Mouse (Mus musculus): ENCODE data around the gene Inca1. TPM values are rescaled to one million over a fixed set of nuclear protein-coding genes. Genes with fewer than 3 reads are reported as not detected.
A peak's percentile ranks its signal among the peaks of the same experiment; 100 is the strongest.

Gene Inca1
- total RNA-seq (2021) = 15.2 and 15.8 TPM in 2 replicates
- long read RNA-seq, experiment 1, transcript Inca1-203 (7 exons, 1,080 nt) = major isoform, 6 of 10 reads
- long read RNA-seq, experiment 1, partial matches to known transcripts = 1 of 10 reads
- long read RNA-seq, experiment 1, other reads (novel, unspliced or antisense) = 1 of 10 reads
- long read RNA-seq, experiment 2, transcript Inca1-203 (7 exons, 1,080 nt) = major isoform, 6 of 10 reads
- long read RNA-seq, experiment 2, partial matches to known transcripts = 0 of 10 reads
- long read RNA-seq, experiment 2, other reads (novel, unspliced or antisense) = 2 of 10 reads

DNA sequence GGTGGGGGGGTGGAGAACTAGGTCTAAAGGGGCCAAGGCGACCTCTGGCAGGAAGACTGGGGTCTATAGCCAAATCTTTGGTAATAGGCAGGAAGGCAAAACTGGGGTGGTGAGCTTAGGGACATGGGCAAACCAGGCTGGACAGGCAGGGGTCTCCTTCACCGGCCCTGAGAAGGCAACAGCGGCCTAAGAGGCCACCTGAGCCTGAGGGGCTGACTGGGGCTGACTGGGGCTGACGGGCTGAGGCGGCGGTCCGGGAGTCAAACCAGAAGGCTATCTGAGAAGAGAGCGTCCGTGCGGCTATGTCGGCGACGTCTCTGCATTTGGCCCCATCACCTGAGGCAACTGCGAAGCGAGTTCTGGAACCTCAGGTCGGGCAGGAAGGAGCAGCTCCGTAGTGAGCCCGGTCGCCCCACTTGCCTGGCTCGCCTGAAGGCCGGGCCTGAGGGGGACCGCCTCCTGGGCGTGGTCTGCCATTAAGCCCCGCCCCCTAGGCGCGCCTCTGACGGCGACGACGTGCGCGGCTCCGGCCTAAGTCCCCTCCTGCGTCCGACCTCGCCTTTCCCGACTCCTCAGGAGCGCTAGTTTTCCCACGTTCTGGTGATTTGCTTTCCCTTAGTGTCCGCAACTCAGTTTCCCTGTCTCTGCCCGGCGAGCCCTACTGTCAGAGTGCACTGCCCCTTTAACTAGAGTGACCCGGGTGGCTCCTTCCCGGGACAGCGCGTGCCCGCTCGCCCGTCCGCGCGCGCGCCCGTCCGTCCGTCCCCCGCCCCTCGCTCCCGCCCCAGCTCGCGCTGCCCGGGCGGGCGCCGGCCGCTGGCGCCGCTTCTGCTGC, at the start of gene Inca1, which contains the start of gene Kif1c:
Inca1 (minus strand) TSS at position 434 of the 835 bp plus-strand sequence.
Kif1c (plus strand) TSS at position 827 of the 835 bp plus-strand sequence.
- peak; percentile 97 for DNase-seq

DNA sequence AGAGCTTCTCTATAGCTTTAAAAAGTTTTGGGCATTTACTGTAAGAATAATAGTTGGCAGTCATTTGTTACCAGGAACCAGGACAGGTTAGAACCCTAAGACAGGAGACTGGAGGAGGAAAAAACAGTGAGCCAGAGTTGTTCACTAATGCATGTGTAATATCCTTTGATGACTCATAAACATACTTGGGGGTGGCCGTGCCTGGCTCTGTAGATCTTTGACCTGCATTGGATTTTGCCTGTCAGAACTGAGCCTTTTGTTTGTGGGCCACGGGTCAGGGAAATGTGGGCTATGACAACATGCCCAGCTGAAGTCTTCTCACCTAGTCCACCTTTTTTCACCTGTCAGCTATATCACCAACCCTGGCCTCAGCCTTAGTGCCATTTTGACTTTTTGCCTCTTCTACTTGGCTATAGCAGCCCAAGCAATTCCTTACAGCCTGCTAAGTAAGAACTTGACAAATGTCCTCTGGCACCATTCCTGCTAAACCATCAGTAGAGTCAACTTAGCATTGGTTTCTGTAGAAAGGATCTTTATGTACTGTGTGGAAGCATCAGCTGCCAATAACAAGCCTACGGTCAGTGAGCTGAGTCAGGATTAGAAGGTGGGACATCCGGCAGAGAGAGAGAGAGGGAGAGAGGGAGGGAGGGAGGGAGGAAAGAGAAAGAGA, 48.1 kb upstream of the Inca1 start:
- DNase-seq = no peak

DNA sequence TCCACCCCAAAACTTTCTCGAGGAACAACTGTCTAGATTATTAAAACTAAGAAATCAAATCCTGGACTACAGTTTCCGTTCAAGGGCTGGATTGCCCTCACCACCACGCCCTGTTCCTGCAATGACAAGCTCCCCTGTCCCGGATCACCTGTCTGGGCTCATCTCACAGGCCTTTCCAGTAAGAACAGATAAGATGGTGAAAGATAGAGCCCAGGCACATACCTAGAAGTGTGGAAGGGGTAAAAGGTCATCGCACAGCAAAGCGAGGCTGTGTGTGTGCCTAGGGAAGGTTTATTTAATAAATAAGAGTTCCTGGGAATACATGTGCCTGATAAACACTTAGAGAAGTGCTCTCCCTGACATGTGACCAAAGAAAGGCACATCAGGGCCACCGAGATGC, 45.7 kb upstream of the Inca1 start:
- DNase-seq = no peak

DNA sequence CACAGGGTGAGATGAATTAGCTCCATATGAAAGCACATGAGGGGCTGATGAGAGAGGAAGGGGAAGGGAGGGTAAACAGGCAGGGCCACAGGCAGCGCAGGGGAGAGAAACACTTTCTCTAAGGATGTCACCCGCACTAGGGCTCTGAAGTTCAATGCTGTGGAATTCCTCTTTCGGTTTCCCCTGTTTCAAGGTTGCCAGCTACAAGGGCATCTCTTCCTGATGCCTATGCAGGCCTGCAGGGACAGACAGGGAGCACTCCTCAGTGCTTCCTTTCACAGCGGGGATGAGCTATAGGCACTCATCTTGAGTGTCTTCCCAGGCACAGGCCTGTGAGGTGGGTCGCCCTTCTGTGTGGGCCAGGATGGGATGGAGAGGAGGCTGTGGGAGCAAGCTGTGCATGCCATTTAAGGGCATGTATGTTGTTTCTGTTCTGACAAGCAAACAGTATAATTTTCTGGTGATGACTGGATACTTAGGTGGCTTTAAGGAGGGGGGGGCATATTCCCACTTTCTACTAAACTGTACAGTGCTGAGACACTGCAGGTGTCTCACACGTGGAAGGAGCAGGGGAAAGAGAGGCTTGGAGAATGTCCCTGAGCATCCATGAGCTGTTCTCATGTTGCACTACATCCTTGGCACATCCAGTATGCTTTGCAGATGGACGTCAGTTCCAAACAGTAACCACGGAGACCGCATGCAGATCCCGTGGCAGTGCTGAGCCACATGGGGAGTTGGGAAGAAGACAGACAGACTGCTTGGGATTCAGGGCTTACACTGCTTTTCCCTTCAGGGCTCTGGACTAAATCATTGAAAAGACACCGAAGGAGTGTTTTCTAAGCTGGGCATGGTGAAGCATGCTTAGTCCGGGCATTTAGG, 42.9 kb upstream of the Inca1 start:
- DNase-seq = peak; percentile 53

DNA sequence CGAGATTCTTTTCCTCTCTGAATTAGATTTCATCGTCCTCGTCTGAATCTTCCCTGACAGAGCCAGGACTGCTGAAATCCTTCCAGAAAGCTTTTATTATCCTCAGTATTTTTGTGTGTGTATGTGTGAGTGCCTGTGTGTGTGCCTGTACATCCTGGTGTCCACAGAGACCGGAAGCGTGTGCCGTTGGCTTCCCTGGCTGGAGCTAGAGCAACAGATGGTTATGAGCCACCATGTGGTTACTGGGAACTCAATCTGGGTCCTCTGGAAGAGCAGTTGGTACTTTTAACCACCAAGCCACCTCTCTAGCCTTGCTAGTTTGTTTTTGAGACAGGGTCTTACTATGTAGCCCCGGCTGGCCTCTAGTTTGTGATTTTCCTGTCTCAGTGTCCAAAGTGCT, 42.2 kb upstream of the Inca1 start:
- DNase-seq = no peak

DNA sequence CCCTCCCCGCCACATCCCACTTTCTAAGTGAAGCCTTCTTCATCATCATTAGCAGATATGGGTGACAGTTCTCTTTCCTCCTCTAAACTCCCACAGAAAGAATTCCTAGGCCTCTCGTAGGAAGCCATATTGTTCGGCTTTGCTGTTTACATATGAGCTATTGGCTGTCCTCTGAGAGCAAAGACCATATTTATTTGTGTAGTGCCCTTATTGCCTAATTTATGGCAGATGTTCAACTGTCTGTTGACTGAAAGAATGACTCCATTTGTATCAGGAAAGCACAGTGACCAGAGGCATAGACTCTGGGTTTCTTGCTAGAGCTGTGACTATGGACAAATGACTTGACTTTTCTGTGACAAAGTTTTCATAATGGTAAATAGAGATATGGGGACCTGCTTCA, 41.6 kb upstream of the Inca1 start:
- no peak for DNase-seq

DNA sequence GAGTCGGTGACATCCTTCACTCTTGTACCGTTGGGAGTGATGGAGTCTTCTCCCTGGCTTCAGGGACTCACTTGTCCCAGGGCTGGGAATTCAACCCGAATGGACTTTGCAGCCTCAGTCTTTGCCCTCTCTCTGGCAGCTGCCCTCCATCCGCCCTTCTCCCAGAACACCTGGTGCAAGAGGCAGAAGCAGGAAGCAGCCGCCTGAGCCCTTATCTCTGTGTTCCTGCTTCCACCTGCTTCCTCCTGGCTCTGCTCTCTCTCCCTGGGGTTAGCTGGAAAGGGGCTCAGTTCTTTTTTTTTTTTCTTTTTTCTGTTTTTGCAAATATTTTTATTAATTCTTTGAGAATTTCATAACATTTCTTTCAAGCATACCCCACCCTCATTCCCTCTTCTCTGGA, 37.8 kb upstream of the Inca1 start:
- DNase-seq = no peak

DNA sequence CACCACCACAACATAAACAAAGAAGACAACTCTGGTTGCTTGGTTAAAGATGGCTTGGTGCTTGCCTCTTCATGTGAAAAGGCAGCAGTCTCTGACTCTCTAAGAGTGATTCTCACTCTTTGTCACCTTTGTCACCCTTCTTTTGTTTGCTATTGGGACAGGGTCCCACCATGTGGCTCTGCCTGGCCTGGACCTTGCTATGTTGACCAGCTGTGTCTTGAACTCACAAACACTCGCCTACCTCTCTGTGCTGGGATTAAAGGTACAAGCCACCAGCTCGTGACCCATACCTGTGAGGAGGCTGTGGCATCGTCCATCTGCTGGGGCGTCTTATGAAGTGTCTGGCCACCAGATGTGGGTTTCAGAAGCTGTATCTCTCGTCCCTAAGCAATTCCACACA, 33.3 kb upstream of the Inca1 start:
- DNase-seq = no peak

DNA sequence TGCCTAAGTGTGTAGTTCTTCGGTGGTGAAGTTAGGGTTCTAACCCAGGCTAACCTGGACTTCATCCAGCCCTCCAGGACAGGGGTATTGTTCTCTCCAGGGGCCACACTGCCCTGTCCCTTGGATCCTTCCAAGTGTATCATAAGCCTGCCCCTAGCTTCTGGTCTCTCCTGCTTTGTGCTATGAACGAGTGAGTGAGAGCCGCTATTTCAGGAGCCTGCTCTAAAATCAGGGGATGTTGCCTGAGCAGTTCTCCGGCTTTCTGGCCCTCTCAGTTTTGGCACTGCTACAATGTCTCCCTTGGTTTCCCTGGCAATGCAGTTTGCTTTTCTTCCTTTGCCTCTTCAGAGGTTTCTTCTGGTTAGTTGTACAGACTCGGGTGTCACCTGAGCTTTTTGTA, 31.2 kb upstream of the Inca1 start:
- no peak for DNase-seq

DNA sequence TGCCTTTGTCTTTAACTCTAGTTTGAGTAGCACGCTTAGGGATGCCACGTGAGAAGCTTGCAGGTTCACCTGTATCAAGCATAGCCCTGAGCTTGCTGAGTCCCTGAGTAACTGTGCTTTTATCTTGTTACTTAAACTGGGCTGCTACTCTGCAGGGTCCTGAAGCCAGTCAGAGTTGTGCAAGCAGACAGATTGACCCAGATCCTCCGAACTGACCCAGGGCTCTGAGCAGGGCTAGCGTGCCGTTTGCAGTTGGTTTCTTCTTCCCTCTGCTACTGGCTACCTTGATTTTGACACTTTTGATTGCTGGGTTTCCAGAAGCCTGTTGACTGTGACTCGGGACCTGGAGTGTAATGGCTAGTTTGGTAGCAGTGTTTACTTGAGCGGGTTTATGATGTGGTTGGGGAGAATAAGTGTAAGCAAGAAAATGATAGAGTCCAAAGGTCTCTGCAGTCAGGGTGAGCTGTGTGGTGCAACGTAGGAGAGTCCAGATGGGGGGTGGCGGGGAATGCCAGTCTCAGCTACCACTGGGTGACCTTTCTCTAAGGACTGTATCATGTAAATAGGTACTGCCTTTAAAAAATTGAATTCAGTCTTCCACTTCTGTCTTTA, 30.6 kb upstream of the Inca1 start:
- DNase-seq = peak; percentile 45

DNA sequence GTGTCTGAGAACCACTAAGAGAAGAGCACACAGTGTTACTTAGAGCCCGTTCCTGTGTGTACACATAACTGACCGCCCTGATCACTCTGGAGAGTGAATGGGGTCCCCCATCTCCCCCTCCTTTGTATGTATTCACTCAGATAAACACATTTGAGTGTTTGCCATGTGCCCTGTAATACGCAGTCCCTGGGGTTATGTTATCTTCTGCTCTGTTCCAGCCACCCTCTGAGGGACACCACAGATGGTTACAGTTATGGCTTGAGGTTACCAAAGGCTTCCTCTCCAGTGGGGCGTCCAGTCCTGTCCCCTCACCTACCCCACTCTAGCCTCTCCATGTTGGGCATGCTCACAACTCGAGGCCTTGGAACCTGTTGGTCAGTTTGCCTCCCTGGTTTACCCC, 27.4 kb upstream of the Inca1 start:
- no peak for DNase-seq

DNA sequence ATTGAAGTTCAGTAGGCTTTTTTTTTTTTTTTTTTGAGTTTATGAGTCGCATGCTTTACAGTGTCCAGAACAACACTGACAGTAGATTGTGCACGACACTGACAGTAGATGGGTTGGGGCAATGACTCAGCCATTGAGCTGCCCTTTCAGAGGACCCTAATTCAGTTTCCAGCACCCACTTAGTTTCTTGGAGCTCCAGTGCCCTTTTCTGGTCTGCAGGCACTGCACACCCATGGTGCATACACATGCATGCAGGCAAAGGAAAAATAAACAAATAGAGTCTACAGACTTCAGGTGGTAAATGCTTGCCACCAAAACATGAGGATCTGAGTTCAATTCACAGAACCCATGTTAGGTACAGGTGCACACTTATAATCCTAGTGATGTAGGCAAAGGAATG, 26.6 kb upstream of the Inca1 start:
- DNase-seq = no peak

DNA sequence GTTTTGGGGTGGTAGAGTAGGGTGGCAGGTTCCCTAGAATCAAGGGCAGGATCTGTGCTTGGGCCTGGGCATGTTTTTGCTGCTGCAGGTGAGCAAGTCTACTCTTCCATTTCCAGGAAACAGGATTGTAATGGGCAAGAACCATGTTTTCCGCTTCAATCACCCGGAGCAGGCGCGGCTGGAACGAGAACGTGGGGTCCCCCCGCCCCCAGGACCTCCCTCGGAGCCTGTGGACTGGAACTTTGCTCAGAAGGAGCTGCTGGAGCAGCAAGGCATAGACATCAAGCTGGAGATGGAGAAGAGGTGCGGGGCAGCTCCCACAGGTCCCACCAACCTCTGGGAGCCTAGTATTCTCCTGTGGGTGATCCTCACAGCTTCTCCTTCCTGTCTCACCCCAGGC, 24.8 kb upstream of the Inca1 start:
- DNase-seq = no peak

DNA sequence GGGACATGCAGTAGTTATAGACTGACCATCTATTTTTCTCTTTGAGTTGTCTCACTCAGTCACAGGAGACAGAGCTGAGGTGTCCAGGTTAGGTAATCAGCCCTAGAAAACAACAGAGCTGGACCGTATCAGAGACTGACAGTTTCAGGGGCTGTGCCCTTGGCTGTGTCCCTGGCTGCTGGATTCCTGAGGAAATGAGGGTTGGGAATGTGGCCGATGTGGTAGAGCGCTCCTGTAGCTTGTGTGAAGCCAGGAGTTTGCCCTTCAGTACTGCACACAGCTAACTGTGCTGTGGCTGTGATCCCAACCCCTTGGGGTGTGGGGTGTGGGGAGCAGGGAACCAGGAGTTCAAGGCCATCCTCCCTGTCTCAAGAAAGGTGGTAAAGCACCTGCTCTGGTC, 21.1 kb upstream of the Inca1 start:
- peak; percentile 62 for DNase-seq

DNA sequence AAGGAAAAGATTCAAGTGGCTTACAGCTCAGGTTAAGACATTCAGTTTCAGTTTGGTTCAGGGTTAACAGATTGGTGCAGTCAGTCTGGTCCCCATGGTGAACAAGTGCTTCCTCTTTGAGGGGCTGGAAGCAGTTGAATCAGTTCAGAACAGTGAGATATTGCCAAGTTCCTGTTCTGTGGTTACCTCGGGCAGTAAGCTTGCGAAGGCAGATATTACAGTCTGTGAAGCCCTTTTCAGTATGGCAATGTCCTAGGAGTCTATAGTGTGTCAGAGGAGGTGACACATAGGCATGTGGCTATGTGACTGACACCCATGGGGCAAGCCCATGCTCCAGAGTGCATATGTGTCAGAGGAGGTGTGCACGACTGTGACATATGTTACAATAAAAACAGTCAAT, 20.6 kb upstream of the Inca1 start:
- DNase-seq = no peak

DNA sequence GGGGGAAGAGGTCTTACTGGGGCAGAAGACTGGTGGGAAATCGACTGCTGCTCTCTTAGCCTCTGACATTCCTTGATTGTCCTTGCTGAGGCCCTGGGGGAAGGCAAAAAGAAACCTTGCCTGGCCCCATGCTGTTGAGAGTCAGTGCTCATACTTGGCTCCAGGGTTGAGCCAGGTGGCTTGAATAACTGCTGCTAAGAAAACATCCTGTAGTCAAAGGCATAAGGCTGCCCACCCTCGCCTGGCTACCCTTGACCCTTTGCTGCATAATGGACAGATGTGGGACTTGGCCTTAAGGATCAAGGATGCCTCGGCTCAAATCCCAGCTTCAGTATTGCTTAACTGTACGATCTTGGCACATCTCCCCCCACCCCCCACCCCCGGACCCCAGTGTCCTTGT, 18.5 kb upstream of the Inca1 start:
- peak; percentile 59 for DNase-seq

DNA sequence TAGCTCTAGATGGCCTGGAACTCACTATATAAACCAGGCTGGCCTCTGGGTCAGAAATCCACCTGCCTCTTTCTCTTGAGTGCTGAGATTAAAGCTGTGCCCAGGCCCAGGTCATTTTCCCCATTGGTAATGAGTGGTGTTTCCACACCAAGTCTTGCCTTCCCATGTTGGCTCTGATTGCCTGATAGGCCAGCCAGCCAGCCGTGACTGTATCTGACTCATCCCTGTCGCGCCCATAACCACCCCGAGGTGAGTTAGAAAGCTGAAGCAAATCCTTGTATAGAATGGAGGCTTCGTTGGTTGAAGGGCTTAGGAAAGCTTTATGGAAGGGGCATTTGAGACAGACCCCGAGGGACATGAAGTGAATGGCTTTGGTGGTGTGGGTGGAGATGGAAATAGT, 15.9 kb upstream of the Inca1 start:
- DNase-seq = peak; percentile 66

DNA sequence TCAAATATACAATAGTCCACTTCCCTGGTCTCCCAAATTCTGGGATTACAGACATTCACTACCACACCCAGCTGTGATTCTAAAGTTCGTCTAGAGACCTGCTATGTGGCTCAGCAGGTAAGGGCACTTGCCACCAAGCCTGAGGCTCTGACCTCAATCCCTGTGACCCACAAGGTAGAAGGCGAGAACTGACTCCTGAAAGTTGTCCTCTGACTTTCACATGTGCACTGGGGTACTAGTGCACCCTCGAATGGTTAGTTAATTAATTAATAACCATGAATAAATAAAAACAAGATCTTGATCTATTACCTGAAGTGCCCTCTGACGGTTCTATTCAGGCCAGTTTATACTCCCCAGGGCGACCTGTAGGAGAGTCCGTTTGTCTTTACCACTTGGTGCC, 13.3 kb upstream of the Inca1 start:
- DNase-seq = no peak

DNA sequence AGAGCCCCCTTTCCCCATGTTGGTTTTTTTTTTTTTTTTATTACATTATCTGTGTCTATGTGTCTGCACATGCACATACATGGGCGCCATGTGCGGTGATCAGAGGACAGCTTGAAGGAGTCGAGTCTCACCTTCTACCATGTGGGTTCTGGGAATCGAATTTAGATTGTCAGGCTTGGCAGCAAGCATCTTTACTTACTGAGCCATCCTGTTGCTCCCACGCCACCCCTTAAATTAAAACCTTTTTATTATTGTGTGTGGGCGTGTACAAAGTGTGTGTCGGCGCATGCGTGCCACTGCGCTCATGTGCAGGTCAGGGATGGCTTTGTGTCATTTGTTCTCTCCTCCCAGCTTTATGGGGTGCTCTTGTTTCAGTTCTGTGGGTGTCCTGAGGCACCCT, 11.1 kb upstream of the Inca1 start:
- DNase-seq = no peak

DNA sequence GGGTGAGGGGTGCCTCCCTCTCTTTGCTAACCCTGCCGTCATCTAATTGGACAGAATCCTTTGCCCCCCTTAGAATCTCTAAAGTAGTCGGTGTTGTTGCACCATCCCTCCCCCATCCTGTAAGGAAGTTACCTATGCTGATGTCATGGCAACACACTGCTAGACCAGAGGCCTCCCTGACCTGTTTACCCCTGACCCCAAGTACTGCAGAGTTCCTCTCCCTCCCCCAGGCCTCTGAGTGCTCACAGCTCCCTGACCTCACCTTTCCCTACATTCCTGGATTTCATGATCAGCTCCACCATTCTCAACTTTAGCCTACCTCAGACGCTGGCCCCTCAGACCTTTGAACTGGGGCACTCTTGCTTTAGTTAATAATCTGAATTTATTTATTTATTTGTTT, 6.2 kb upstream of the Inca1 start:
- DNase-seq = no peak

DNA sequence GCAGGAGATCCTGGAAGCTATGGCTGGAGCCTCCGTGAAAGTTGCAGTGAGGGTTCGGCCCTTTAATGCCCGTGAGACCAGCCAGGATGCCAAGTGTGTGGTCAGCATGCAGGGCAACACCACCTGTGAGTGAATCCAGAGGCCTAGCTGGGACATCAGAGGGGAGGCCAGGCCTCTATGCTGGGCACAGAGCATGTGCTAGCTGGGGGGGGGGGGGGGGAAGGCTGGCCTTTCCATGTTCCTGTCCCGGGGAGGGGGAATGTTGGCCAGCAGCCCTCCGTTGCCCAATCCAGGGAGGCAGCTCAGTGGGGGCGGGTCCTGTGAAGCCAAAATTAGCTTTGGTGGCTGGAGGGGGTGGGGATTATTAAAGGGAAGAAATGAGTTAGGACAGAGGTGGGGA, 2.8 kb upstream of the Inca1 start:
- peak; percentile 69 for DNase-seq

Measured in adrenal gland, postnatal 14 days (tissue).